11 mouse cellular contexts compared by ENCODE assay signal in the genomic region with DNA sequence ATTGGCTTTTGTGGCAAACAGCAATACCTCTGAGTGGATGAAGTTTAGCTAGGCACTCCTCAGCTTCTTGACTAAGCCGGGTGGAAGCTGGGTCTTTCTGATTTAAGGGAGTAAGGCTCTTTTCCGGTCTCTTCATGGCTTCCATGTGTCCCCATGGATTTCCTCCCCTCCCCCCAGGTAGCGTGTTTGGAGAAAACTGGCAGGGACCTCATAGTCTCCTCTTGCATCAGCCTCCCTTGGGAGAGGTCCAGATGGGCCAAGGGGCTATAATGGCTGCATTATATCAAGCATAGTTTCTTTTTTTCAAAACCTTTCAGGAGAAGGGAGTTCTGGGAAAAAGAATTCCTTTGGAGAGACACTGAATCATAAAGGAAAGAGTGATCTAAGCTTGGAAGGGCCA. TPM values are rescaled to one million over a fixed set of nuclear protein-coding genes. Genes with fewer than 3 reads are reported as not detected.
A peak's percentile ranks its signal among the peaks of the same experiment; 100 is the strongest.
DNase-seq lines count a peak whose midpoint lies in the region; ATAC-seq and TF ChIP-seq lines count a peak whose summit lies in the region.
"Had no signal": no experiment of that assay in that cellular context is flagged by ENCODE, and none has a peak within 500 bp of the region (broad histone marks: within the 10 kb centered on the region; RNA-seq: fewer than 3 reads in every experiment).

No protein-coding gene starts in this region.

- H3K9ac ChIP-seq in liver, embryonic 13.5 days = peak overlapping the region; percentile 18; the same call in 1 of the 2 replicates
- H3K9ac ChIP-seq in liver, embryonic 12.5 days = no peak overlapping the region
- no peak overlapping the region for H3K9ac ChIP-seq in heart, embryonic 13.5 days

- H3ac ChIP-seq in myocyte (ENCODE audit: control insufficient read depth, insufficient read length) = no peak overlapping the region

- H3K79me2 ChIP-seq in myocyte (ENCODE audit: control insufficient read depth, insufficient read depth) = peaks cover 70% of the 10 kb centered on the region

- H3K4me3 ChIP-seq in cerebellum, adult 2 months (replicated peaks; ENCODE audit: insufficient read depth, low read depth, low read length) = no peak overlapping the region
- H3K4me3 ChIP-seq in liver, embryonic 13.5 days (replicated peaks) = no peak overlapping the region
- no peak overlapping the region for H3K4me3 ChIP-seq in liver, embryonic 12.5 days
- H3K4me3 ChIP-seq in heart, embryonic 13.5 days = no peak overlapping the region
- no peak overlapping the region for H3K4me3 ChIP-seq in myocyte

- DNase-seq in cerebellum, adult 2 months = no peak
- no peak for DNase-seq in cerebellum, postnatal 4 days (ENCODE audit: low spot score in 2 of 2)
- no peak for DNase-seq in liver, embryonic 13.5 days
- DNase-seq in embryo, embryonic 10.5 days (ENCODE audit: low spot score) = no peak
- no peak for DNase-seq in frontal cortex, adult 2 months (ENCODE audit: extremely low spot score in 1 of 2, low spot score in 1 of 2)
- DNase-seq: B cell, adult 2 months; embryo, embryonic 11 days had no signal

- no peak for TF ChIP-seq CTCF in cerebellum, adult 2 months (IDR thresholded peaks at IDR 0.05; ENCODE audit: borderline replicate concordance, insufficient read depth, low read depth, low read length)

- 67% methylated on average over 3 of the region's 3 CpGs for WGBS in cerebellum, adult 2 months
- WGBS in liver, embryonic 13.5 days (ENCODE audit: insufficient replicate concordance) = 79% methylated on average over 3 of the region's 3 CpGs
- WGBS in liver, embryonic 12.5 days (ENCODE audit: insufficient replicate concordance) = 72% methylated on average over 3 of the region's 3 CpGs
- 60% methylated on average over 3 of the region's 3 CpGs for WGBS in heart, embryonic 13.5 days

- H3K9me3 ChIP-seq in liver, embryonic 13.5 days (replicated peaks) = no peaks in the 10 kb centered on the region
- no peaks in the 10 kb centered on the region for H3K9me3 ChIP-seq in liver, embryonic 12.5 days (replicated peaks)
- H3K9me3 ChIP-seq in heart, embryonic 13.5 days = no peaks in the 10 kb centered on the region

- H3K36me3 ChIP-seq in liver, embryonic 13.5 days = no peaks in the 10 kb centered on the region
- H3K36me3 ChIP-seq in liver, embryonic 12.5 days = no peaks in the 10 kb centered on the region
- peaks cover 60% of the 10 kb centered on the region for H3K36me3 ChIP-seq in heart, embryonic 13.5 days
- H3K36me3 ChIP-seq in myocyte (ENCODE audit: control insufficient read depth, insufficient read depth) = peaks cover 24% of the 10 kb centered on the region

- H3K4me1 ChIP-seq in cerebellum, adult 2 months (ENCODE audit: control insufficient read depth, insufficient read depth, low read length) = no peaks in the 10 kb centered on the region
- H3K4me1 ChIP-seq in liver, embryonic 13.5 days (replicated peaks) = peaks cover 49% of the 10 kb centered on the region
- peaks cover 59% of the 10 kb centered on the region for H3K4me1 ChIP-seq in liver, embryonic 12.5 days
- H3K4me1 ChIP-seq in heart, embryonic 13.5 days = peaks cover 96% of the 10 kb centered on the region

- 0 out of 2 replicates have a peak overlapping the region, but pooled peaks have one; percentile 39 for H3K27ac ChIP-seq in cerebellum, adult 2 months (ENCODE audit: insufficient read depth, low read length)
- no peak overlapping the region for H3K27ac ChIP-seq in liver, embryonic 13.5 days
- no peak overlapping the region; the same call in 1 of the 2 replicates for H3K27ac ChIP-seq in liver, embryonic 12.5 days
- H3K27ac ChIP-seq in heart, embryonic 13.5 days (replicated peaks) = peak overlapping the region; percentile 82

- H3K4me2 ChIP-seq in liver, embryonic 13.5 days = no peak overlapping the region
- no peak overlapping the region for H3K4me2 ChIP-seq in liver, embryonic 12.5 days
- no peak overlapping the region for H3K4me2 ChIP-seq in heart, embryonic 13.5 days
- H3K4me2 ChIP-seq in myocyte (ENCODE audit: low read depth) = peak overlapping the region; percentile 35

- ATAC-seq in liver, embryonic 13.5 days (ENCODE audit: low read depth) = no peak
- ATAC-seq in liver, embryonic 12.5 days = no peak
- ATAC-seq in heart, embryonic 13.5 days (ENCODE audit: extremely low read depth, insufficient number of reproducible peaks, low FRiP score, low TSS enrichment) = no peak
- ATAC-seq: forebrain, embryonic 16.5 days had no signal

- H3K27me3 ChIP-seq in cerebellum, adult 2 months (ENCODE audit: control insufficient read depth, insufficient read depth, low read length) = no peaks in the 10 kb centered on the region
- H3K27me3 ChIP-seq in liver, embryonic 13.5 days = no peaks in the 10 kb centered on the region
- H3K27me3 ChIP-seq in liver, embryonic 12.5 days (replicated peaks) = no peaks in the 10 kb centered on the region
- no peaks in the 10 kb centered on the region for H3K27me3 ChIP-seq in heart, embryonic 13.5 days (replicated peaks)
- H3K27me3 ChIP-seq in myocyte (ENCODE audit: control insufficient read depth, insufficient read depth, insufficient read length) = no peaks in the 10 kb centered on the region

- TF ChIP-seq POLR2A in cerebellum, adult 2 months (IDR thresholded peaks at IDR 0.05; ENCODE audit: borderline replicate concordance, insufficient read depth, low read length) = no peak
- TF ChIP-seq POLR2A in myocyte (IDR thresholded peaks at IDR 0.05; ENCODE audit: insufficient read length, low read depth) = no peak

TF ChIP-seq in myocyte, 11 proteins besides CTCF, POLR2A, EP300 and RAD21:
- TF ChIP-seq MAX (IDR thresholded peaks at IDR 0.05; ENCODE audit: low read depth) (no peak), CEBPB (IDR thresholded peaks at IDR 0.05; ENCODE audit: insufficient read depth, poor library complexity, severe bottlenecking) (peak; percentile 63; the same call in 1 of the 2 replicates)

RNA-seq across cellular contexts. Expression of a gene that starts 28.8 kb away (rescaled TPM):
- polyA plus RNA-seq in cerebellum, adult 2 months (2012; rRNA removed) = 9.8 and 11.4 TPM in 2 replicates
- polyA plus RNA-seq in liver, embryonic 13.5 days (2015; fragmentation: Nextera tagmentation; extraction: Ambion mirVana) = 1.1 and 1.6 TPM in 2 replicates
- polyA plus RNA-seq in liver, embryonic 12.5 days (2016; fragmentation: Nextera tagmentation; extraction: Ambion mirVana) = 3.6 and 4.5 TPM in 2 replicates
- polyA plus RNA-seq in heart, embryonic 13.5 days (2015; fragmentation: Nextera tagmentation; extraction: Ambion mirVana) = 24.2 and 24.7 TPM in 2 replicates
- polyA plus RNA-seq in myocyte (2012; fragmentation: generic; extraction: Trizol) = 43.2 TPM
- polyA plus RNA-seq in frontal cortex, adult 2 months (2012; rRNA removed) = 9.1 and 10.0 TPM in 2 replicates

RNA-seq across cellular contexts. Expression of a gene that starts 32.4 kb away (rescaled TPM):
- 7.3 and 9.0 TPM in 2 replicates for polyA plus RNA-seq in cerebellum, adult 2 months (2012; rRNA removed)
- 3.0 and 3.3 TPM in 2 replicates for polyA plus RNA-seq in liver, embryonic 13.5 days (2015; fragmentation: Nextera tagmentation; extraction: Ambion mirVana)
- polyA plus RNA-seq in liver, embryonic 12.5 days (2016; fragmentation: Nextera tagmentation; extraction: Ambion mirVana) = 4.1 and 5.3 TPM in 2 replicates
- polyA plus RNA-seq in heart, embryonic 13.5 days (2015; fragmentation: Nextera tagmentation; extraction: Ambion mirVana) = 4.8 and 5.3 TPM in 2 replicates
- 4.3 TPM for polyA plus RNA-seq in myocyte (2012; fragmentation: generic; extraction: Trizol)
- 6.2 and 8.3 TPM in 2 replicates for polyA plus RNA-seq in frontal cortex, adult 2 months (2012; rRNA removed)

Comparison
In these comparisons a context has a peak if more than half of its experiments do, and no peak if none do; other contexts are left out.
1. H3K27ac ChIP-seq: peak in cerebellum, adult 2 months (single experiment) and heart, embryonic 13.5 days (single experiment); none in liver, embryonic 13.5 days (single experiment) and liver, embryonic 12.5 days (single experiment).